17 mouse cellular contexts compared by ENCODE assay signal in the genomic region with DNA sequence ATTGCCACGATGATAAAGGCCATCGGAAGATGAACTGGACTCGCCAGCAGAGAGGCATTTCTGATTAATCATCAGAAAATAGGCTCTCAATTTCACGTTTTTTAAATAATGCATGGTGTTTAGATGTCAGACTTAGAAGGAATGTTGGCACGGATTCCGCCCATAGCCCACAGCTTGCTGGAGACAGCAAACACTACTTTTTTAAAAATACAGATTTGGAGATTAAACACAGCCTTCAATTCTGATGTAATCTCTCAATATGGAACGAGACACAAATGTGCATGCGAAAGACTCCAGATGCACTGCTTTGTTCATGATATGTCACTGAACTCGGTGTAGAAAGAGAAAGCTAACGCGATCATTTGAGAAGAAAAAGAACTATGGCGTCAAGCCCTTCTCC. TPM values are rescaled to one million over a fixed set of nuclear protein-coding genes. Genes with fewer than 3 reads are reported as not detected.
"Had no signal": no experiment of that assay in that cellular context is flagged by ENCODE, and none has a peak within 500 bp of the region (broad histone marks: within the 10 kb centered on the region; RNA-seq: fewer than 3 reads in every experiment).

No protein-coding gene starts in this region.

- H3K9ac ChIP-seq: limb, embryonic 15.5 days; liver, embryonic 12.5 days; lung, embryonic 15.5 days; neural tube, embryonic 15.5 days; stomach, embryonic 15.5 days had no signal

- H3K36me3 ChIP-seq: liver, embryonic 12.5 days; lung, embryonic 15.5 days; stomach, embryonic 15.5 days had no signal

- H3K27me3 ChIP-seq: limb, embryonic 15.5 days; liver, embryonic 12.5 days; lung, embryonic 15.5 days; neural tube, embryonic 15.5 days; stomach, embryonic 15.5 days had no signal

- H3K4me2 ChIP-seq: limb, embryonic 15.5 days; liver, embryonic 12.5 days; lung, embryonic 15.5 days; neural tube, embryonic 15.5 days; stomach, embryonic 15.5 days had no signal

- H3K4me3 ChIP-seq: limb, embryonic 15.5 days; liver, embryonic 12.5 days; lung, embryonic 15.5 days; midbrain, embryonic 10.5 days; myocyte; neural tube, embryonic 15.5 days; stomach, embryonic 15.5 days had no signal

- ATAC-seq: liver, embryonic 12.5 days had no signal

- H3K27ac ChIP-seq: kidney, postnatal 0 days; limb, embryonic 15.5 days; liver, embryonic 12.5 days; lung, embryonic 15.5 days; midbrain, embryonic 10.5 days; neural tube, embryonic 15.5 days; stomach, embryonic 15.5 days had no signal

- DNase-seq: kidney, adult 11 months; kidney, adult 9 months; kidney, postnatal 36 days; lung, postnatal 4 days; midbrain, embryonic 14.5 days; right cerebral cortex, adult 18-20 months; right cerebral cortex, postnatal 25 days; thymus, postnatal 36 days had no signal

- H3K9me3 ChIP-seq: lung, embryonic 15.5 days; neural tube, embryonic 15.5 days; stomach, embryonic 15.5 days had no signal

- H3K4me1 ChIP-seq: liver, embryonic 12.5 days; lung, embryonic 15.5 days; stomach, embryonic 15.5 days had no signal

RNA-seq across cellular contexts. Expression of gene Kcnmb4, which starts 38.2 kb away (rescaled TPM):
- total RNA-seq: megakaryocyte, adult 5-6 weeks had no signal
